Mouse (Mus musculus) testis, adult 2 months (tissue): ENCODE results near the gene Slc16a6.

Experiments
- CTCF ChIP-seq: fragments of 200-500 bp; IDR thresholded peaks from 2 replicates; pipeline ENCODE4 v1.5.1; 2012; ENCODE audit warnings: low read depth, mild to moderate bottlenecking, inconsistent platforms, low read length, moderate library complexity; ENCODE audit not compliant: control insufficient read depth, insufficient read depth, insufficient replicate concordance
- POLR2A ChIP-seq: fragments of 200-500 bp; IDR thresholded peaks from 2 replicates; pipeline ENCODE4 v1.6.1; 2012; ENCODE audit warnings: low read depth, mild to moderate bottlenecking, inconsistent platforms, low read length, moderate library complexity; ENCODE audit not compliant: control insufficient read depth

GRCm38 (mm10) chr11:109475717-109476116 is 2.3 kb upstream of the Slc16a6 start:
- TF ChIP-seq CTCF: no peak
- TF ChIP-seq POLR2A: no peak
